Mouse (Mus musculus): ENCODE results near the gene Spcs1.

DNA sequence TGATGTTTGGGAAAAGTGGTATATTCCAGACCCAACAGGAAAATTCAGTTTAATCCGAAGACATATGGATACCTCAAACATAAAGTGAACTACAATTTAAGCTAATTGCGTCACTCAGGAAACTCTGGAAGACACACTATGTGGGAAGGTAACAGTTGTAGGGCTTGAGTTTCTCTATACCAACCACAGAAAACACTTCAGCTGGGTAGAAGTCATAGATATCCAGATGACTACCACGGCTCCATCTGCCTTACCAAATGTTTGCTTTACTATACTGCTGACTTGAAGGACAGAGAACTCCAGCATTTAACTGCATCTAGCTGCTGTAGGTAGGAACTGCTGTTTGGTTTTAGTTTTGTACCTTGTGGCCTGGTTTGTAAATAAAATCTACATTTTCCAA is 10.1 kb upstream of the Spcs1 start:
- no peak for TF ChIP-seq CTCF (IDR thresholded peaks at IDR 0.05; ENCODE audit: borderline replicate concordance, extremely low read depth, insufficient read depth, insufficient read length)
- no peak for TF ChIP-seq POLR2A (IDR thresholded peaks at IDR 0.05; ENCODE audit: borderline replicate concordance, extremely low read depth, insufficient read depth, insufficient read length, poor library complexity, severe bottlenecking)

Data from brain, embryonic 14.5 days (tissue).